Mouse (Mus musculus) adrenal gland, adult 8-10 months (tissue): ENCODE results near the gene Olfr50. TPM values are rescaled to one million over a fixed set of nuclear protein-coding genes. Genes with fewer than 3 reads are reported as not detected.

Experiments used
- DNase-seq: peaks from one replicate; pipeline ENCODE4 v3.0.0; 2022
- total RNA-seq, 4 experiments: library from RNA; stranded (reverse); gene quantifications; 2 replicates each; pipeline ENCODE4 v1.2.4; 2022

Gene Olfr50
- total RNA-seq = not detected

DNA sequence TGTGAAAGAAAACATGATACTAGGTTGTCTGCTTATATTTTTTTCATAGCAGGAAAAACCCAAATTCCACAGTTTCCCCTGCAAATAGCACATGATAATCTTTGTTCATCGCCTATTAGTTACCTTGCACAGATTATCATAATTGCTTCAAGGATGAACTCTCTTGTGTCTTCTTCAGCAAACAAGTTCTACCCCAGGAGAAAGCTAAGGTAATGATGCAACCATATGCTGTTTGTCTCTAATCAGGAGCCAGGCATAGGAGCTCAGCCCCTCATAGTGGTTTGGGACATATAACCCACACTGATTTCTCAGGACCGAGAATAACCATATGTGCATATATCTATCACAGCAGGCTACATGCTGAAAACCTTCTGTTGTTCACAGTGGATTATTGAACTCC lies at the start of gene Olfr50:
Olfr50 (plus strand) TSS at position 301 of the 400 bp plus-strand sequence.
- no peak for DNase-seq

- no peak for DNase-seq
Observed at GRCm38 (mm10) chr2:36783976-36784375, 6.4 kb upstream of the Olfr50 start, which contains the start of gene Olfr348. TSS of gene Olfr348 (plus strand) at chr2:36784276.

- no peak for DNase-seq
Observed at GRCm38 (mm10) chr2:36816932-36817331, 26.6 kb downstream of the Olfr50 start, which contains the start of gene Olfr3. TSS of gene Olfr3 (minus strand) at chr2:36817032.

GRCm38 (mm10) chr2:36846010-36846409 lies 55.7 kb downstream of the Olfr50 start, which contains the start of gene Olfr350:
TSS of gene Olfr350 (plus strand) at chr2:36846310.
- no peak for DNase-seq

Other genes with a start within 250 kb of the Olfr50 start
- gene Olfr344, start 223.9 kb upstream of the Olfr50 start, total RNA-seq = under 1 TPM in 1 of 4 experiments, not detected in 3; 0.03 TPM
- gene Olfr345, start 150.5 kb upstream of the Olfr50 start, total RNA-seq = not detected
- gene Olfr346, start 104.8 kb upstream of the Olfr50 start, total RNA-seq = not detected
- gene Olfr347, start 58.6 kb upstream of the Olfr50 start, total RNA-seq = not detected
- not detected for gene Olfr348, start 6.3 kb upstream of the Olfr50 start, total RNA-seq
- gene Olfr3, start 26.5 kb downstream of the Olfr50 start, total RNA-seq = not detected
- not detected for gene Olfr350, start 55.8 kb downstream of the Olfr50 start, total RNA-seq
- not detected for gene Olfr351, start 72.1 kb downstream of the Olfr50 start, total RNA-seq
- gene Olfr352, start 77.9 kb downstream of the Olfr50 start, total RNA-seq = not detected
- gene Olfr353, start 102.4 kb downstream of the Olfr50 start, total RNA-seq = not detected
- not detected for gene Olfr354, start 115.1 kb downstream of the Olfr50 start, total RNA-seq
- gene Olfr355, start 138.4 kb downstream of the Olfr50 start, total RNA-seq = not detected
- not detected for gene Olfr356, start 146.6 kb downstream of the Olfr50 start, total RNA-seq
- not detected for gene Olfr357, start 203.3 kb downstream of the Olfr50 start, total RNA-seq
- gene Olfr358, start 218.8 kb downstream of the Olfr50 start, total RNA-seq = not detected